In the genomic region with DNA sequence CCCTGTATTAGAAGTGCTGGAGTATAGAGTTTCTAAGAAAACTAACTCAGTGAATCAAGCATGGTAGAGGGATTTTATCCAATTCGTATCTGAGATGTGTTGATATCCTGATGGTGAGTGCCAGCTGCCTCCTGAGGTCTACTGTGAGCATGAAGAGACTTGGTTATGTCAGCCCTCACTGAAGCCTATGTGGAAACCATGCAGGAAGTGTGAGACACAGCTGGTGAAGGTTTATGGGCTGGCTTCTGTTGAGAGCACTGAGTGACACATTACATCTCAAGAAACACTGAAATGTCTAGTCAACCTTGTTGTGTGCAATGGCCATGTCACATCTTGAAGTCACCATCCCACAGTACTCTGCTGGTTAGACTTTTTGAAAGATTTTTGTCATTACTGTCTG, we compare ENCODE assay signal across 16 mouse cellular contexts.
"Had no signal": no experiment of that assay in that cellular context is flagged by ENCODE, and none has a peak within 500 bp of the region (broad histone marks: within the 10 kb centered on the region; RNA-seq: fewer than 3 reads in every experiment).

No protein-coding gene starts in this region.

- H3K27me3 ChIP-seq: kidney, embryonic 15.5 days; limb, embryonic 12.5 days; liver, embryonic 13.5 days; lung, embryonic 15.5 days; neural tube, embryonic 15.5 days had no signal

- H3K9me3 ChIP-seq: kidney, embryonic 15.5 days; limb, embryonic 12.5 days; liver, embryonic 13.5 days; lung, embryonic 15.5 days; neural tube, embryonic 15.5 days had no signal

- H3K27ac ChIP-seq: kidney, embryonic 15.5 days; limb, embryonic 12.5 days; liver, embryonic 13.5 days; lung, embryonic 15.5 days; macrophage; neural tube, embryonic 15.5 days had no signal

- H3K36me3 ChIP-seq: kidney, embryonic 15.5 days; limb, embryonic 12.5 days; liver, embryonic 13.5 days; lung, embryonic 15.5 days; neural tube, embryonic 15.5 days had no signal

- DNase-seq: kidney, adult 11 months; kidney, postnatal 14 days; layer of hippocampus, postnatal 36 days; liver; liver, embryonic 13.5 days; liver, postnatal 0 days; lung, postnatal 14 days; midbrain, embryonic 14.5 days; right cerebral cortex, adult 18-20 months; right cerebral cortex, postnatal 25 days had no signal

- H3K4me1 ChIP-seq: kidney, embryonic 15.5 days; limb, embryonic 12.5 days; liver, embryonic 13.5 days; lung, embryonic 15.5 days; neural tube, embryonic 15.5 days had no signal

- H3K4me3 ChIP-seq: kidney, embryonic 15.5 days; limb, embryonic 12.5 days; liver, embryonic 13.5 days; lung, embryonic 15.5 days; myocyte; neural tube, embryonic 15.5 days had no signal
